Mouse (Mus musculus): Measurements from ENCODE around the gene Agap3. TPM values are rescaled to one million over a fixed set of nuclear protein-coding genes. Genes with fewer than 3 reads are reported as not detected.

The Agap3 gene
- total RNA-seq, 2 experiments from 2014 or later, result 83.0 to 83.1 TPM

DNA sequence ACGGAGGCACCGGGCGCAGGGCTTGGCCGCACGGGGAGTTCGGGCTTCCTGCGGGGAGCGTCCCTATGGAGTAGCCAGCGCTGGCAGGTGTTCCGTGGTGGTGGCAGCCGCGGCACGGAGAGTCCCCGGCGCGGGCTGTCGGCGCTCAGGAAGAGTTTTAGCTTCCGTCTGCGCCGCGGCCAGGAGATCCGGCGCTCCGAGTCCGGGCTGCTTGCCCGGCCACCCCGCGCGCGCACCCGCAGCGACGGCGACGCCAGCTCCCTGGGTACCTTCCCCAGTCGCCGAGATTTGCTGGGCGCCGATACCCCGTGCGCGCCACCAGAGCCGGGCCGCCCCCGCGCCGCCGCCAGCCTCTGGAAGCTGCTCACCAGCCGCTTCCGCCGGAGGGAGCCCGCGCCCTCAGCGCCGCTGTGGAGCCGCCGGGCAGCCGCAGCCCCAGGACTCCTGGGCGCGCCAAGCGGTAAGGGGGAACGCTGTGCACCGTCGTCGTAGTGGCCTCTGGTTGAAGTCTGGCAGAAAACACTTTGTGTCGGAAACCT, 22.8 kb downstream of the Agap3 start:
- DNase-seq, result peak; percentile 81 to 85

DNA sequence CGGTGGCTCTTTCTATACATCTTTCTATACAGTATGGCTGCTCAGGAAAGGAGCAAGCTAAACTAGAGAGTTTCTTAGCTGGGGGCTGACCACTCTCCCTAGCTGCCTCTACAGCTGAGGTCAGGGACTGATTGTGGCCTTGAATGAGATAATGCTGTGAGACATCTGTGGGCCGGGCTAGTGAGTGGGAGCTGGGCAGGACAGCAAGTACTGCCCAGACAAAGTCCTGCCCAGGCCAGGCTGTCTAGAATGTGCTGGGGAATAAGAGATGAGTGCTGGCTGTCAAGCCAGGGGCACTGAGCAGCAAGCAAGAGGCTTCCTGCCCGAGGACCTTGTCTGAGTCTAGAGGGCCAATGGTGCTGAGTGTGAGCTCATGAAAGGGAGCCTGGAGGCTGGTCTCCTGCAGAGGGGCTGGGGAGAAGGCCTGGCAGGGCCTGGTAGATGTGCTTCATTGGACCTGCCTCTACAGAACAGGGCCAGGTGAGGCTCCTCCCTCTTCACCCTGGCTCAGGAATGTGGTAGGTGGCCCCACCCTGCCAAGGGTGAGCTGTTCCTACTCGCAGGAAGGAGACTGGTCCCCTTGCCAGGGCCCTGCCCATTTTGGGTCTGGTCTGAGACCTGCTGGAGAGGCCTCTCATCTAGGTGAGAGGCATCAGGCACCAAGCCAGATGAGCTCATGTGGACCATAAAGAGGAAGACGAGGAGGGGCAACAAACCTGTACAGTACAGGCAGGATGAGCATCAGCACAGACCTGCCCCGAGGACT, 23.7 kb downstream of the Agap3 start:
- DNase-seq, result peak; percentile 81 to 84

- no peak for DNase-seq
These were observed 25.9 kb downstream of the Agap3 start for GRCm38 (mm10) chr5:24477909-24478308.

- peak; percentile 72 to 82 for DNase-seq
These were observed 29.7 kb downstream of the Agap3 start for GRCm38 (mm10) chr5:24481647-24482046.

GRCm38 (mm10) chr5:24482247-24483079, 30.5 kb downstream of the Agap3 start:
- DNase-seq, result no peak

- peak; percentile 60 to 70 for DNase-seq
These were observed 31.3 kb downstream of the Agap3 start for GRCm38 (mm10) chr5:24483326-24483725.

GRCm38 (mm10) chr5:24484963-24485362, 33.0 kb downstream of the Agap3 start:
- no peak for DNase-seq

- peak; percentile 89 to 92 for DNase-seq
These were observed 34.1 kb downstream of the Agap3 start for GRCm38 (mm10) chr5:24486097-24486496.

DNA sequence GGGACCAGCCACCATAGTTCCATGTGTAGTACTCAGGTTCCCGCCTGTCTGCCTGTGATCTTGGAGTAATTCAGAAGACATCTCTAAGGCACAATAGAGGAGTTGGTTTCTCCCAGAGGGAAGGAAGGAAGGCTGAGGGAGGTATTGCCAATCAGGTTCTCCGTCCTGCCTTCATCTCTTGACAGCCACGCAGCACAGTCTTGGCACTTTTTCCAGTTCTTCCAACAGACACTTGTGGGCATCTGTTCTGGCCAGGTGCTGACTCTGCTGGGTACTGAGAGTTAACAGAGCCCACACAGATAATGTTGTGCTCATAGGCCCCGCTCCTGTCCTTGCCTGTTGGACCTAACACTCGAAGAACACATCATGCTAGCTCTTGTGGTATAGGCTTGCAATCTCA, 34.8 kb downstream of the Agap3 start:
- no peak for DNase-seq

GRCm38 (mm10) chr5:24490413-24490920, 38.5 kb downstream of the Agap3 start:
- DNase-seq, result no peak

DNA sequence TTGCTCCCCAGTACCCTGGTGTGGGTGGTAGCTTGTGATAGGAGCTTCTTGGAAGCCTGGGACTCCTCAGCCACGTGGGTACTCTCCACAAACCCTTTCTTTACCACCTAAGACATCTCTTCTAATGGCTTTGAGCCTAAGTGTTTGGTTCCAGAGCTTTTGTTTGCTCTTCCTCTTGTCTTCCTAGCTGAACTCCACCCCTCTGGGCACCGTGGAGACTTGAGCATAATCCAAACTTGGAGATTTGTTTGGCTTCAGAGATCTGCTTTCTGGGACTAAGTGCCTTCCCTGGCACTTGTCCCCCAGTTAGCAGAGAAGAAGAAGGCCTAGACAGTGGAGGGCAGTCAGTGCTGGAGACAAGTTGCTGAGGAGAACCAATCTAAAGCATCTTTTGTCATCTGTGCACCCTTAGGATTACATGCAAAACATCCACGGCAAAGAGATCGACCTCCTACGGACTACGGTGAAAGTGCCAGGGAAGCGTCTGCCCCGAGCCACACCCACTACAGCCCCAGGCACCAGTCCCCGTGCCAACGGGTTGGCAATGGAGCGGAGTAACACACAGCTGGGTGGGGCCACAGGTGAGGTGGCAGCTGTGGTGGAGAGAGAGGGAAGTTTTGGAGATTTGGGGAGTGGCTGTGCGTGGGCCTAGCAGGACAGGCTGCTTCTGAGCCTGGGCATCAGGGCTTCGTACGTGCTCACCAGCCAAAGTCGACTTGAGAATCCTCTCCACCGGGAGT, 40.7 kb downstream of the Agap3 start:
- no peak for DNase-seq

- DNase-seq, result no peak
These were observed 43.0 kb downstream of the Agap3 start for GRCm38 (mm10) chr5:24495019-24495418.

DNA sequence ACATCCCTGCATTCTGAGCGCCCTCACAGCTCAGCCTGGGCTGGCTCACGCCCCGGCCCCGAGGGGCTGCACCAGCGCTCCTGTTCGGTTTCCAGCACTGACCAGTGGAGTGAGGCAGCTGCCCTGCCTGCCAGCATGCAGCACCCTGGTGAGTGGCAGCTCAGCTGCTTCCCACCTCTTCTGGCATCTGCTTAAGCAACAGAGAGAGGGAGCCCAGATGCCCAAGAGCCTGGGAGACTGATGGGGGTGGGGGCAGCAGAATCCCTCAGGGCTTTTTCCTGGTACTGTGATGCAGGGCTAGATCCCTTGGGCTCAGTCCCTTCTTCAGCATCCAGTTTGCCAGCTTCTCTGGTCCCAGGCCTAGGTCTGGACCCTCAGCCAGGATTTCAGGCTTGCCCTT, 44.8 kb downstream of the Agap3 start:
- DNase-seq, result no peak

DNA sequence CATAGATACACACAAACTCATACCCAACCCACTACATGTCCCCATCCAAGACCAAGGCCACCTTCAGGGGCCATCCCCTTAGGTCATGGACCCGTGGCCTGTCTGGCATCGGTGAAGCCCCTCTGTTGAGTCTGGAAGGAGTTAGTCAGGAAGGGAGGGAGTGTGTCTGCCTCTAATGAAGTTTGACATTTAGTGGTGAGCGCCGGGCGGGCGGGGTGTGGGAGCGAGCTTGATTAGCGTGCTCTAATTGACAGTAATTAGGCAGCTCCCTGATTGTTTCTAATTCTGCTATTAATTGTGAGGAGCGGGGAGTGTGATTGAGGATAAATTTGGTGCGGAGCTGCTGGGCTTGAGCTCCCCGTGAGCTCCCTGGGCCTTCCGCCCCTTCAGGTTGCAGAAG, 45.5 kb downstream of the Agap3 start:
- no peak for DNase-seq

- no peak for DNase-seq
These were observed 47.1 kb downstream of the Agap3 start for GRCm38 (mm10) chr5:24499113-24499512.

- no peak for DNase-seq
These were observed 48.9 kb downstream of the Agap3 start for GRCm38 (mm10) chr5:24500851-24501250.

DNA sequence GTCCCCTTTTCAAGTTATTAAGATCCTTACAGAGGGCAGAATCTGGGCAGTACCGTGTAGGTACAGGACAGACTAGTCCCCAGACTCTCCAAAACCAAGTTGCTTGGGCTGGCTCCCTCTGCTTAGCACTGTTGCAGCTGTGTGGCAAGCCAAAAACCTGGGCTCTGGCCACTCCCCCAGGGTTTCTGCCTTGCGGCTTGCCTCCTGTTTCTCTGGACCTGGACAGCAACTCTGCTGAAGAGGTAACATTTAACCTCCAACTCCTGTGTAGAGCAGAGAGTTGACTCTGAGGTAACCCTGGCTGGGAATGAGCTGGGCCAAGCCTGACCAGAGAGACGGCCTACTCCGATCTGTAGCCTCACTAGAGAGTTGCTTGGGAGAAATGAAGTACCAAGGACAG, 50.8 kb downstream of the Agap3 start:
- DNase-seq, result no peak

DNA sequence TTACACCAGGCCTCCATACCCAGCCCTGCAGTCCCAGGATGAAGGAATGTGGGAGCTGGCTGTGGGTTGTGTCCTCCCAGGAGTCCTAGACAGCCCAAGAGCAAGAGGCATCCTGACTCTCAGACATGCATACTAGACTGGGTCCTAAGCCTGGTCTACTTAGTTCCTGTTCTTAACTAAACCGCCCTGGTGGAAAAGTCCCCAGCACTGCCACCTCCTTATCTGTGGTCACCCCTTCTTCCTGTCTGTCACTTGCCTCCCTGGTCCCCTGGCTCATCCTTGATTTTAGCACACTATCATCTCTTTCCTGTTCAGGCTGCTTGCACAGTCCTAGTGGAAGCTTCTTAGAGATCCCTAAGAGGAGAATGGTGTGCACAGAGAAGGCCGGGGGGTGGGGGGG, 53.5 kb downstream of the Agap3 start:
- no peak for DNase-seq

DNA sequence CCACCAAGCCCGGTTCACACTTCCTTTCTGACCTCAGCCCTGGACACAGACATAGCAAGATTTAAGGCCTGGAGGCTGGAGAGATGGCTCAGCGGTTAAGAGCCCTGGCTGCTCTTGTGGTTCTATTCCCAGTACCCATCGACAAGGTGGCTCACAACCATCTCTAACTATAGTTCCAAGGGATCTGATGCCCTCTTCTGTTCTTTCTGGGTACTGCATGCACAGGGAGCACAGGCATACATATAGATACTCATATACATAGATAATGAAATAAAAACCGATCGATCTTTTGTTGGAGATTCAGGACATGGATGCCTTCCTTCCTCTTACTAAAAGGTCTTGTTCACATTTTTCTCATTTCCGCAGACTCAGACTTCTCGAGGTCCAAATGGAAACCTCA, 56.4 kb downstream of the Agap3 start:
- no peak for DNase-seq

GRCm38 (mm10) chr5:24510635-24511034, 58.7 kb downstream of the Agap3 start:
- DNase-seq, result peak; percentile 64 to 76

DNA sequence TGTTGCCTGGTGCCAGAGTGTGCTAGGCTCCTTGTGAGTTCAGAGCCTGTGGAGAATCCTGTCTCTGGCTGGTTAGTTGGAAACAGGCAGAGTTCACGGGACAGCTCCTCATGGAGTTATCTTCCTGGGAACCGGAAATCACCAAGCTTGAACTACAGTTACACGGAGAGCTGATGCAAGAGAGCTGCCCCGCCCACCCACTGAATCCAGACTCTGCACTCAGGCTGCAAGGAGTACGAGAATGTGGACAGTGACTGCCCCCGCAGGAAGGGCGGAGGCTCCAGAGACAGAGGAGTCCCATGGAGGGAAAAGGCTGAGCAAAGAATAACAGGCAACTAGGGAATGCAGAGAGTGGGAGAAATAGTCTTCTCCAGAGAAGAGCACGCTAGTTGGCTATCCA, 60.3 kb downstream of the Agap3 start:
- peak in 1 of 2 experiments; percentile 23 for DNase-seq

GRCm38 (mm10) chr5:24521366-24521765, 69.4 kb downstream of the Agap3 start:
- peak in 1 of 2 experiments; percentile 13 for DNase-seq

Measured in adrenal gland, postnatal 36 days (tissue).